ENCODE assay signal across 8 mouse cellular contexts in genomic region chr3:96401832-96402501, GRCm38 (mm10). TPM values are rescaled to one million over a fixed set of nuclear protein-coding genes. Genes with fewer than 3 reads are reported as not detected.
DNase-seq lines count a peak whose midpoint lies in the region; ATAC-seq lines count a peak whose summit lies in the region.

No protein-coding gene starts in this region.

- H3K9me3 ChIP-seq in liver, embryonic 13.5 days (replicated peaks), result no peaks in the 10 kb centered on the region

- peaks cover 92% of the 10 kb centered on the region for H3K27me3 ChIP-seq in liver, embryonic 13.5 days

- H3K36me3 ChIP-seq in liver, embryonic 13.5 days, result no peaks in the 10 kb centered on the region

- H3K27ac ChIP-seq in liver, embryonic 13.5 days, result no peak overlapping the region

- DNase-seq in frontal cortex, postnatal 36 days (ENCODE audit: low spot score in 2 of 2), result peak; percentile 24 to 64
- DNase-seq in CD4-positive helper T cell, adult 2 months (ENCODE audit: low read depth, low spot score), result peak; percentile 39
- peak; percentile 96 for DNase-seq in embryo, embryonic 9.5 days (ENCODE audit: extremely low spot score)
- peak; percentile 12 for DNase-seq in heart, postnatal 4 days
- DNase-seq in liver, embryonic 13.5 days, result peak; percentile 72

- peak overlapping the region; percentile 68 for H3K9ac ChIP-seq in liver, embryonic 13.5 days

- peak overlapping the region; percentile 79 for H3K4me2 ChIP-seq in liver, embryonic 13.5 days

- peak overlapping the region; percentile 62 for H3K4me3 ChIP-seq in liver, embryonic 13.5 days (replicated peaks)

- no peak for ATAC-seq in frontal cortex, adult (ENCODE audit: low TSS enrichment)
- peak; percentile 84 for ATAC-seq in liver, embryonic 13.5 days (ENCODE audit: low read depth)
- peak; percentile 13; the same call in 1 of the 2 replicates for ATAC-seq in neutrophil, adult 5-6 weeks (ENCODE audit: extremely low read depth, insufficient number of reproducible peaks, low FRiP score, poor library complexity, severe bottlenecking)
- ATAC-seq in activated CD4-positive, CD25-positive, alpha-beta regulatory T cell, adult 4 months, result no peak

- under 1% methylated on average over 41 of the region's 41 CpGs for WGBS in liver, embryonic 13.5 days (ENCODE audit: insufficient replicate concordance)

- peaks cover 40% of the 10 kb centered on the region for H3K4me1 ChIP-seq in liver, embryonic 13.5 days (replicated peaks)

RNA-seq across cellular contexts. Expression of gene BC107364, which starts 50.1 kb away (rescaled TPM):
- under 1 TPM in 1 of 2 experiments, not detected in 1; 0.50 TPM for total RNA-seq in heart, postnatal 4 days (2021)
- not detected in 2 replicates for polyA plus RNA-seq in liver, embryonic 13.5 days (2015; fragmentation: Nextera tagmentation; extraction: Ambion mirVana)
- not detected in 2 replicates for total RNA-seq in neutrophil, adult 5-6 weeks (2017)
- under 1 TPM in 1 of 2 experiments, not detected in 1; 0.32 TPM for polyA plus RNA-seq in activated CD4-positive, CD25-positive, alpha-beta regulatory T cell, adult 4 months (2017; shearing (Covaris generic))

Comparison
In these comparisons a context has a peak if more than half of its experiments do, and no peak if none do; other contexts are left out.
1. DNase-seq: peak in every context shown above with its lines; median percentile 96 in embryo, embryonic 9.5 days; 72 in liver, embryonic 13.5 days; 44 in frontal cortex, postnatal 36 days; 39 in CD4-positive helper T cell, adult 2 months; 12 in heart, postnatal 4 days.
2. ATAC-seq: peak in liver, embryonic 13.5 days (single experiment) and neutrophil, adult 5-6 weeks (single experiment); none in frontal cortex, adult (single experiment) and activated CD4-positive, CD25-positive, alpha-beta regulatory T cell, adult 4 months (single experiment).